Mouse (Mus musculus) heart, postnatal 0 days (tissue): ENCODE results near the gene Islr.

ENCODE experiments used
- CTCF ChIP-seq: IDR thresholded peaks from 2 replicates; pipeline ENCODE4 v1.5.1; 2016; ENCODE audit warnings: antibody characterized with exemption, control low read depth, low read depth
- EP300 ChIP-seq: IDR thresholded peaks from 2 replicates; pipeline ENCODE4 v1.6.1; 2016; ENCODE audit warnings: antibody characterized with exemption, low read depth

DNA sequence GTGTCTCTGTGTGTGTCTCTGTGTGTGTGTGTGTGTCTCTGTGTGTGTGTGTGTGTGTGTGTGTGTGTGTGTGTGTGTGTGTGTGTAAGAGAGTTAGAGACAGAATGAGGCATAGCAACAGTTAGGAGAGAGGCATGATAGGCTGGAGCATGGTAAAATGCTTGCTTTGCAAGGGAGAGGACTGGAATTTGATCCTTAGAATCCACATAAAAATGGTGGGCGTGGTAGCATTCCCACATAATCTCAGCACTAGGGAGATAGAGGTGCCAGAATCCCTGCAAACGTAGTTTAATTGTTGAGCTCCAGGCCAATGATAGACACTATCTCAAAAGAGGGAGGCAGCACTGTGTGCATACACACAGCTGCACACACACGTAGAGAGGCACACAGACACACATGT is 79.0 kb downstream of the Islr start:
- no peak for TF ChIP-seq CTCF
- TF ChIP-seq EP300 = no peak
